Mouse (Mus musculus) duodenum, adult 2 months (tissue): Measurements from ENCODE around the gene Efhd1. TPM values are rescaled to one million over a fixed set of nuclear protein-coding genes. Genes with fewer than 3 reads are reported as not detected.

Experiments
- polyA plus RNA-seq: library from polyadenylated mRNA; depleted of rRNA; stranded (reverse); fragments of >200 nt; gene quantifications from 2 replicates; pipeline ENCODE4 v1.2.3, GENCODE M21; 2012; ENCODE audit warnings: low replicate concordance; rRNA removed

The Efhd1 gene
- 0.20 and 0.57 TPM in 2 replicates for polyA plus RNA-seq

GRCm38 (mm10) chr1:87264134-87265006, at the start of gene Efhd1:
Gene Efhd1, plus strand, starts transcription at chr1:87264363.

DNA sequence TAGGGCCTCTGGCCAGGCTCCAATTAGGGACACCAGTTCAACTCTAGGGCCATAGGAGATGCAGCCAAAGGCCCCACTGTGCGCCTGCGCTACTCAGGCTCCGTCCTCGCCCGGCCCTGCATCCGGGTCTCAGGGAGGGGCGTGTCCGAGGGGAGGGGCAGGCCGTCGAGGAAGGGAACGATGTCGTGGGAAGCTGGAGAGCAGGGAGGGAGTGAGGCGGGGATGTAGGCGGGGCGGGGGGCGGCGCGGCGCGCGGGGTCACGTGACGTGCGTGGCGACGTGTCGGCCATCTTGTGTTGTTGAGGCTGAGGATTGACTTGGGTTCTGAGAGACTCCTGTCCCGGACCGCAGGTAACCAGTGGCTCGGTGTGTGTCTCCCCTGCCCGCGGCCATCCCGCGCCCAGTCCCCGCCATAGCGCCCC, 62.6 kb downstream of the Efhd1 start, which contains the start of gene Gigyf2:
Gigyf2 (plus strand) TSS at position 257 of the 422 bp plus-strand sequence.

Other genes with a start within 250 kb of the Efhd1 start
- gene Alppl2, start 174.4 kb upstream of the Efhd1 start, polyA plus RNA-seq = 3.2 TPM in 2 replicates
- 1,740 and 7,433 TPM in 2 replicates for gene Alpi, start 162.8 kb upstream of the Efhd1 start, polyA plus RNA-seq
- gene Akp3, start 139.4 kb upstream of the Efhd1 start, polyA plus RNA-seq = 13.7 and 5,412 TPM in 2 replicates
- gene Ecel1, start 107.8 kb upstream of the Efhd1 start, polyA plus RNA-seq = 9.5 TPM in 1 of 2 replicates, not detected in the other
- not detected in 2 replicates for gene Prss56, start 81.0 kb upstream of the Efhd1 start, polyA plus RNA-seq
- not detected in 2 replicates for gene Chrnd, start 73.8 kb upstream of the Efhd1 start, polyA plus RNA-seq
- not detected in 2 replicates for gene Chrng, start 59.7 kb upstream of the Efhd1 start, polyA plus RNA-seq
- gene Eif4e2, start 50.4 kb upstream of the Efhd1 start, polyA plus RNA-seq = 18.7 and 24.3 TPM in 2 replicates
- 15.2 and 15.6 TPM in 2 replicates for gene Gigyf2, start 62.6 kb downstream of the Efhd1 start, polyA plus RNA-seq
- gene Kcnj13, start 130.4 kb downstream of the Efhd1 start, polyA plus RNA-seq = 0.11 TPM in 1 of 2 replicates, not detected in the other
- not detected in 2 replicates for gene Snorc, start 205.9 kb downstream of the Efhd1 start, polyA plus RNA-seq
- 1.0 and 1.1 TPM in 2 replicates for gene Neu2, start 245.5 kb downstream of the Efhd1 start, polyA plus RNA-seq